Mouse (Mus musculus): Measurements from ENCODE around the gene B4galt4. TPM values are rescaled to one million over a fixed set of nuclear protein-coding genes. Genes with fewer than 3 reads are reported as not detected.

B4galt4 gene
- polyA plus RNA-seq, 1 experiment from 2014 or later: 21.2 TPM

DNA sequence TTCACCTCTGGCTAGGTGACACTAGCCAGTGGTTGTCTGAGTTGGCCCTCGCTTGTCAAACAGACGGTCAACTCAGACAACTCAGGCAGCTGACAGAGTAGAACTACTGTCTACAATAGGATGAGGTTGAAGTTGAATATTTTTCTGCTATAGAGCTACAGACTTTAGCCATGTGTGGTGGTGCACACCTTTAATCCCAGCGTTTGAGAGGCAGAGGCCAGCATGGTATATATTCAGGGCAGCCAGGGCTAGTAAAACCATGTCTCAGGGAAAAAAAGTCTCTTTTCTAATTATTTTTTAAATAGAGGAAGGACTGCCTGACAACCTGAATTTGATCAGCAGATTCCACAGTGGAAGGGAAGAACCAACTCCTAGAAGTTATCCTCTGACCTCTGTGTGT, 39.7 kb upstream of the B4galt4 start:
- H3K4me3 ChIP-seq (ENCODE audit: low read depth, low read length): no peak overlapping the region
- WGBS: 74% methylated on average over 3 of the region's 3 CpGs
- no peak for TF ChIP-seq CTCF (IDR thresholded peaks at IDR 0.05; ENCODE audit: low read depth)
- no peak overlapping the region for H3K9ac ChIP-seq (ENCODE audit: low read depth, low read length)
- H3K9me3 ChIP-seq (ENCODE audit: control insufficient read depth): no peaks in the 10 kb centered on the region
- H3K27me3 ChIP-seq (replicated peaks; ENCODE audit: control insufficient read depth, insufficient read depth, low read length): no peaks in the 10 kb centered on the region
- H3K4me2 ChIP-seq (replicated peaks; ENCODE audit: low read depth): no peak overlapping the region
- H3K4me1 ChIP-seq (replicated peaks; ENCODE audit: control insufficient read depth, insufficient read depth, low read length): no peaks in the 10 kb centered on the region
- ATAC-seq: no peak
- no peak overlapping the region for H3K27ac ChIP-seq (ENCODE audit: low read depth, low read length)
- no peaks in the 10 kb centered on the region for H3K36me3 ChIP-seq (ENCODE audit: control insufficient read depth, insufficient read depth)

DNA sequence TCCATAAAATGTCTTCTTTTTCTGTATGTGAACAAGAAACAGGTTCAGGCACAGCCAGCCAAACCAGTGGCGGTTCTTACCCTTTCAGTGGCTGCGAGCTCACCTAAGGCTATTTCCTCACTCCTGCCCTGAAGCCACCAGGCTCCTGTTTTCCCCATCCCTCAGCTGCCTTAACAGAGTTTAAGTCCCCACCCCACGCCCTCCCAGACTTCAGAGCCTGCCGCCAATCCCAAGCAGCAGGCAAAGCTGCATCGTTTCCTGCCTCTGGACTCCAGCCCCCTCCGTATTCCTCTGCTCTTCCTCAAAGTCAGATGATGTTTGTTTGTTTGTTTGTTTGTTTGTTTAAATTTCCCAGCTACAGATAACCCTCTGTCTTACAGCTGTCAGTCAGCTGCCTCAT, 38.6 kb upstream of the B4galt4 start:
- Histone ChIP-seq H3K4me2 (replicated peaks; ENCODE audit: low read depth) (no peak overlapping the region), H3K36me3 (ENCODE audit: control insufficient read depth, insufficient read depth) (no peaks in the 10 kb centered on the region), H3K4me3 (ENCODE audit: low read depth, low read length) (no peak overlapping the region), H3K9me3 (ENCODE audit: control insufficient read depth) (no peaks in the 10 kb centered on the region), H3K4me1 (replicated peaks; ENCODE audit: control insufficient read depth, insufficient read depth, low read length) (no peaks in the 10 kb centered on the region), H3K27ac (ENCODE audit: low read depth, low read length) (no peak overlapping the region), H3K9ac (ENCODE audit: low read depth, low read length) (no peak overlapping the region), H3K27me3 (replicated peaks; ENCODE audit: control insufficient read depth, insufficient read depth, low read length) (no peaks in the 10 kb centered on the region)
- WGBS: 50% methylated on average over 6 of the region's 6 CpGs
- ATAC-seq: no peak
- no peak for TF ChIP-seq CTCF (IDR thresholded peaks at IDR 0.05; ENCODE audit: low read depth)

DNA sequence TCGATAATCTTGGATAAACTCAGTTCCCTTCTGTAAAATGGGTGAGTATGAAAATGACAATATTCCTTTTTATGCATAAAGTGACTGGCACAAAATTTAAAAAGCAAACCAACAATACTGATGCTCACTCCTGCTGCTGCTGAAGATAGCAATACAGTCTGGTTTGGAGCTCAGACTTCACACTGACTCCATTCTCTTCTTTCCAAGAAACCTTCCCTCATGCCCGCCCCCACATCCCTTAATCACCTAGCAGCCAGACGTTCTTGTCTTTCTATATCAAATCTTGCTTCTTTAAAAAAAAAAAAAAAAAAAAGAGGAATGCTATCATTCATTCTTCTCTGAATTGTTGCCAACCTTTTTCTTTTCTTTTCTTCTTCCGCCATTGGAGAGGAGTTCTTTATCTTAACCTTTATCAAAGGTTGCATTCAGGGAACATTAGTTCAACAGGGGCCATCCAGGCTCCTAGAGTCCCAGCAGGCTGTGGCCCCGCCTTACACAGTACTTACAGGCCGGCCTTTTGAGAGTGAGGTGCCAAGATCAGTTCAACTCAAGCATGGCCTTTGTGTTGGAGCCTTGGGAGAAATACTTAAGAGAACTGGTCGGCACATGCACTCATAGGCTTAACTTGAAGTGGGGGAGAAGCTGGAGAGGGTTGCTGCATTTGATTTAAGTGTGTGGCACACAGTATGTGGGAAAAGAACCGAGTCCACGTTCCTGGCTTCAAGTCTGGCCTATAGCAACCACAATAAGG, 36.4 kb upstream of the B4galt4 start:
- 60% methylated on average over 9 of the region's 9 CpGs for WGBS

DNA sequence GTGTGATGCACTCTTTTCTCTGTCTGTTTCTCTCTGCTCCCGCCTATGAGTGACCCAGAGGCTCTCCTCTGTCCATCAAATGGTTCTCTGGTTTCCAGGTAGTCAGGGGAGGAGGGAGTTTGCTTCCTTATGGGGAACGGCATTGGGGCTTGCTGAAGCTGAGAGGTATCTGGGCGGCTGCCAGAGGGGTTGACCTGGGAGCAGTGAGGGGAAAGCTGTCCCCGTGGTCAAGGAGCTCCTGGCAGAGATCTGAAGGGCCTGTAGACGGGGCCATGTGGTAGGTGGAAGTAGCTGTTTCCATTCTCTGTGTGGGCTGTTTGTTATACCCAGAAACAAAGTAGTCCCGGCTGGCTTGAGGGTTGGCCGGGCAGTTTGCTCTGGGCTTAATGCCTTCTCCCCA, 35.3 kb upstream of the B4galt4 start:
- no peaks in the 10 kb centered on the region for H3K9me3 ChIP-seq (ENCODE audit: control insufficient read depth)
- H3K9ac ChIP-seq (ENCODE audit: low read depth, low read length): no peak overlapping the region
- no peak overlapping the region for H3K27ac ChIP-seq (ENCODE audit: low read depth, low read length)
- no peak overlapping the region for H3K4me3 ChIP-seq (ENCODE audit: low read depth, low read length)
- no peak for ATAC-seq
- 78% methylated on average over 7 of the region's 7 CpGs for WGBS
- no peak overlapping the region for H3K4me2 ChIP-seq (replicated peaks; ENCODE audit: low read depth)
- no peaks in the 10 kb centered on the region for H3K27me3 ChIP-seq (replicated peaks; ENCODE audit: control insufficient read depth, insufficient read depth, low read length)
- TF ChIP-seq CTCF (IDR thresholded peaks at IDR 0.05; ENCODE audit: low read depth): no peak
- H3K4me1 ChIP-seq (replicated peaks; ENCODE audit: control insufficient read depth, insufficient read depth, low read length): no peaks in the 10 kb centered on the region
- H3K36me3 ChIP-seq (ENCODE audit: control insufficient read depth, insufficient read depth): no peaks in the 10 kb centered on the region

More for the DNA sequence above, 36.4 kb upstream of the B4galt4 start:
- H3K4me1 ChIP-seq (replicated peaks; ENCODE audit: control insufficient read depth, insufficient read depth, low read length): no peaks in the 10 kb centered on the region
- ATAC-seq: no peak
- H3K4me2 ChIP-seq (replicated peaks; ENCODE audit: low read depth): no peak overlapping the region
- H3K9ac ChIP-seq (ENCODE audit: low read depth, low read length): no peak overlapping the region
- TF ChIP-seq CTCF (IDR thresholded peaks at IDR 0.05; ENCODE audit: low read depth): no peak
- no peaks in the 10 kb centered on the region for H3K27me3 ChIP-seq (replicated peaks; ENCODE audit: control insufficient read depth, insufficient read depth, low read length)
- no peaks in the 10 kb centered on the region for H3K36me3 ChIP-seq (ENCODE audit: control insufficient read depth, insufficient read depth)
- no peak overlapping the region for H3K4me3 ChIP-seq (ENCODE audit: low read depth, low read length)
- H3K27ac ChIP-seq (ENCODE audit: low read depth, low read length): no peak overlapping the region
- no peaks in the 10 kb centered on the region for H3K9me3 ChIP-seq (ENCODE audit: control insufficient read depth)

DNA sequence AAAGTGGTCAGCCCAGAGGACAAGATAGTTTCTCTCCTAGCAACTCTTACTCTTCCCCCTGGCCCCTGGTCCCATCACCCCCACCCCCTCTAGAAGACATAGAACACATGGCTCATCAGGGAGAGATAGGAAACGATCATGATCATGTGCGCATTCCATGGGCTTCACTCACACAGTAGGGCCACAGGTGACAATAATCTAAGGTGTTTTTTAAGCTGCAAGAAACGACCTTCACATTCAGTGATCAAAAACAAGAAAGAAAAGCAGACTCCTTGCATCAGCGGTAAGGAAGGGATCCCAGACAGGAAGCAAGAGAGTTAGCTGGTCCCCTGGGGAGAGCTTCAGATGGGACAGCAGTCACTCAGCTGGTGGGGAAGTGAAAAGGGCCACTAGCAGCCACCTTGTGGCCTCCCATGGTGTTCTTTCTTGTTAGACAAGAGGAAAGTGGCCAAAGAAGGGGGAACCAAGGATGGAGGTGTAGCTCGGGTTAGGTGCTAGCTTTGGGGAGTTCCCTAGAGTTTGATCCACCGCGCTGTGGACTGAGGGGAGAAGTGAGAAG, 33.0 kb upstream of the B4galt4 start:
- ATAC-seq: no peak
- H3K36me3 ChIP-seq (ENCODE audit: control insufficient read depth, insufficient read depth): no peaks in the 10 kb centered on the region
- no peak overlapping the region for H3K9ac ChIP-seq (ENCODE audit: low read depth, low read length)
- H3K4me3 ChIP-seq (ENCODE audit: low read depth, low read length): no peak overlapping the region
- 70% methylated on average over 7 of the region's 7 CpGs for WGBS
- H3K4me2 ChIP-seq (replicated peaks; ENCODE audit: low read depth): no peak overlapping the region; the same call in 1 of the 2 replicates
- H3K4me1 ChIP-seq (replicated peaks; ENCODE audit: control insufficient read depth, insufficient read depth, low read length): no peaks in the 10 kb centered on the region
- H3K9me3 ChIP-seq (ENCODE audit: control insufficient read depth): no peaks in the 10 kb centered on the region
- TF ChIP-seq CTCF (IDR thresholded peaks at IDR 0.05; ENCODE audit: low read depth): no peak
- no peaks in the 10 kb centered on the region for H3K27me3 ChIP-seq (replicated peaks; ENCODE audit: control insufficient read depth, insufficient read depth, low read length)
- H3K27ac ChIP-seq (ENCODE audit: low read depth, low read length): no peak overlapping the region

DNA sequence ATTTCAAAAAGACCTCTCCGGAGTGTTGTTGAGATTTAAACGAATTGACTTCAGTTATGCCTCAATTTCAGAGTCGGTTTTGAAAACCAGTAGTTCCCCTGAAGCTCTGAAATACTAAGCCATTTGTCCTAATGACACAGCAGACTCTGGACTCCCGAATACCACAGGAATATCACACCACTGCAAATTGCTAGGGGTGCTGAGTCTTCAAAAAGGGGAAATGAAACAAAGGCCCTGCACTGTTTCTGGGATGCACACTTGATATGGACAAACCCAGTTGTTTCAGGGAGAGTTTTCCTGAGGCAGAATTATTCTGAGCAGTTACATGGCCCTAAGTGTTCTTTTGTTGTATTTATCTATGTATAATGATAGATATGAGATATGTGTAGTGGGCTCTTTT, 30.8 kb upstream of the B4galt4 start:
- Histone ChIP-seq H3K27ac (ENCODE audit: low read depth, low read length) (no peak overlapping the region), H3K9me3 (ENCODE audit: control insufficient read depth) (no peaks in the 10 kb centered on the region), H3K9ac (ENCODE audit: low read depth, low read length) (no peak overlapping the region), H3K4me2 (replicated peaks; ENCODE audit: low read depth) (peak overlapping the region; percentile 38), H3K36me3 (ENCODE audit: control insufficient read depth, insufficient read depth) (no peaks in the 10 kb centered on the region), H3K27me3 (replicated peaks; ENCODE audit: control insufficient read depth, insufficient read depth, low read length) (no peaks in the 10 kb centered on the region), H3K4me3 (ENCODE audit: low read depth, low read length) (peak overlapping the region; percentile 65), H3K4me1 (replicated peaks; ENCODE audit: control insufficient read depth, insufficient read depth, low read length) (no peaks in the 10 kb centered on the region)
- no peak for TF ChIP-seq CTCF (IDR thresholded peaks at IDR 0.05; ENCODE audit: low read depth)
- 51% methylated on average over 4 of the region's 4 CpGs for WGBS
- ATAC-seq: no peak
